Comparison of ENCODE assay signal across 17 mouse cellular contexts in the genomic region with DNA sequence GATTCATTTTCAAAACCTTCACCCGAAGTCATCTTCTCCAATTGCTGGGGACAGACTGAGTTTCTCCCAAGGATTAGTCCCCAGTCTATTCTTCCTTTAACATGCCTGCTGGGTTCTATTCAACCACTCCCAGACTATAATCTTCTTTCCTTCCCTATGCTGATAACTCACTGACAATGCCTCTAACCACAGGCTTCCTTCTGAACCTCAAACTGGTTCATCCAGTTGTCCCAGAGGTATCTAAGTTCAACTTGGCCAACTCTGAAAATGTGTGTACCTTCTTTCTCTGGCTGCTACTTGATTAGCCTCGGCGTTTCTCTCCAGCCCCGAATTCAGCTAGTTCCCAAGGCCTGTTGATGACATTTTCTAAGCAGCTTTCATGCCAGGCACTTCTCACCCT.
"Had no signal": no experiment of that assay in that cellular context is flagged by ENCODE, and none has a peak within 500 bp of the region (broad histone marks: within the 10 kb centered on the region; RNA-seq: fewer than 3 reads in every experiment).

No protein-coding gene starts in this region.

- H3K27me3 ChIP-seq: liver, embryonic 15.5 days; megakaryocyte, embryonic 14.5 days had no signal

- H3K9me3 ChIP-seq: limb, embryonic 10.5 days; liver, embryonic 15.5 days; megakaryocyte, embryonic 14.5 days; neural tube, embryonic 13.5 days had no signal

- ATAC-seq: midbrain, embryonic 16.5 days had no signal

- H3K9ac ChIP-seq: liver, embryonic 15.5 days; neural tube, embryonic 13.5 days had no signal

- H3K27ac ChIP-seq: kidney, postnatal 0 days; left cerebral cortex, adult 2 months; limb, embryonic 10.5 days; liver, embryonic 15.5 days; macrophage; neural tube, embryonic 13.5 days had no signal

- H3K4me1 ChIP-seq: limb, embryonic 10.5 days; liver, embryonic 15.5 days; neural tube, embryonic 13.5 days had no signal

- H3K4me3 ChIP-seq: left cerebral cortex, adult 2 months; limb, embryonic 10.5 days; liver, embryonic 15.5 days; megakaryocyte, embryonic 14.5 days; neural tube, embryonic 13.5 days had no signal

- H3K4me2 ChIP-seq: liver, embryonic 11.5 days; liver, embryonic 15.5 days; midbrain, embryonic 11.5 days; neural tube, embryonic 13.5 days had no signal

- DNase-seq: kidney, adult 11 months; kidney, adult 9 months; kidney, postnatal 36 days; lung, adult 2 months; retina, postnatal 1 day; thymus, adult 2 months; thymus, postnatal 25 days had no signal

- H3K36me3 ChIP-seq: limb, embryonic 10.5 days; liver, embryonic 15.5 days; neural tube, embryonic 13.5 days had no signal
